Mouse (Mus musculus): ENCODE measurements at regions not wholly inside any gene's neighbourhood (a gene's known extent, or its start where the extent isn't known, plus 50 kb on each side); places are given as distances from the start of the nearest gene placed in this dataset.

GRCm38 (mm10) chr19:15827990-15828705, 119.0 kb downstream of the Psat1 start:
- Histone ChIP-seq H3K36me3 (replicated peaks; ENCODE audit: low read length) (no peaks in the 10 kb centered on the region), H3K4me3 (replicated peaks) (no peak overlapping the region), H3K27me3 (replicated peaks) (no peaks in the 10 kb centered on the region), H3K4me1 (0 out of 2 replicates have a peak, but pooled peaks cover 3% of the 10 kb centered on the region), H3K9me3 (no peaks in the 10 kb centered on the region)
- no peak for TF ChIP-seq FLI1 (IDR thresholded peaks at IDR 0.05; ENCODE audit: low read length)
- TF ChIP-seq GATA1 (IDR thresholded peaks at IDR 0.05; ENCODE audit: borderline replicate concordance, low read length), result no peak

DNA sequence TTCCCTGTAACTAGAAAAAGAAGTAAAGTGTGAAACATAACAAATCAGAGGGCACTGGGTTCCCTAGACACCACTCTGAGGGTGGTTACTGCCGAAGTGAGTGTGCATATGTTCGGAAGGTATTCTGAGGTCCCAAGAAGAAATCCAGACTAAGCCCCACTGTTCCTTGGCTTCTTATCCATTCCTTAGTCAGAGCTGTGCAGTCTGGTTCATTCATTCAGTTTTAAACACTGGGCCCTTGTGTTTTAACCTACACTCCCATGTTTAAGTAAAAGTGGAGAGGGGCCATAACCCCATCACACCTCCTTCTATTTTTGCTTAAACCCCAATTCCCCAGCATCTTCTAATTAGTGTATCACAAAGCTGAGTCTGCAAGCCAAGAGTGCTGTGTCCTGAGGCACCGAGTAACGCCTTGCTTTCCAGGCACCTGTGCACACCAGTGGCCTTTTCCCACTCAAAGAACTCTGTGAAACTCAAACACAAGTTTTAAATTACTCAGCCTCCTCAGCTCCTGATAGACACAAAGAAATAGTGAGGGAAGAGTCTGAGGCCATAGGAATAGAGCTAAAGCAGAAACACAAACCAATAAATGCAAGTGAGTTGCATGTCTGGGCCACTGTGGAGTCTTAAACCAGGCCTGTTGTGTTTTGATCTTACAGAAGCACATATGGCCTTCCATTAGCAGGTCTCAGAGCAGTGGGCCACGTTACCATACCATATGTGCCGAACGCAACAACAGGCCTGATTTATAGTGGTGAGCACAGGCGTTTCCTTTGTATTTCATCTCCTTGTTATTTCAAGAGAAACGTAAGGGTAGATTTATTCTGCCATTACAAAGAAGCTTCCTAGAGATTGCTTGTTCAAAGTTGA, 119.8 kb downstream of the Psat1 start:
- no peak for TF ChIP-seq GATA1 (IDR thresholded peaks at IDR 0.05; ENCODE audit: borderline replicate concordance, low read length)
- TF ChIP-seq FLI1 (IDR thresholded peaks at IDR 0.05; ENCODE audit: low read length), result no peak
- Histone ChIP-seq H3K4me3 (replicated peaks) (no peak overlapping the region), H3K27me3 (replicated peaks) (no peaks in the 10 kb centered on the region), H3K9me3 (no peaks in the 10 kb centered on the region), H3K36me3 (replicated peaks; ENCODE audit: low read length) (no peaks in the 10 kb centered on the region), H3K4me1 (0 out of 2 replicates have a peak, but pooled peaks cover 3% of the 10 kb centered on the region)

- TF ChIP-seq FLI1 (IDR thresholded peaks at IDR 0.05; ENCODE audit: low read length), result no peak
- TF ChIP-seq GATA1 (IDR thresholded peaks at IDR 0.05; ENCODE audit: borderline replicate concordance, low read length), result no peak
- Histone ChIP-seq H3K4me3 (replicated peaks) (no peak overlapping the region), H3K9me3 (no peaks in the 10 kb centered on the region), H3K4me1 (no peaks in the 10 kb centered on the region), H3K27me3 (replicated peaks) (no peaks in the 10 kb centered on the region), H3K36me3 (replicated peaks; ENCODE audit: low read length) (no peaks in the 10 kb centered on the region)
These were observed 123.3 kb downstream of the Psat1 start for GRCm38 (mm10) chr19:15823688-15824371.

DNA sequence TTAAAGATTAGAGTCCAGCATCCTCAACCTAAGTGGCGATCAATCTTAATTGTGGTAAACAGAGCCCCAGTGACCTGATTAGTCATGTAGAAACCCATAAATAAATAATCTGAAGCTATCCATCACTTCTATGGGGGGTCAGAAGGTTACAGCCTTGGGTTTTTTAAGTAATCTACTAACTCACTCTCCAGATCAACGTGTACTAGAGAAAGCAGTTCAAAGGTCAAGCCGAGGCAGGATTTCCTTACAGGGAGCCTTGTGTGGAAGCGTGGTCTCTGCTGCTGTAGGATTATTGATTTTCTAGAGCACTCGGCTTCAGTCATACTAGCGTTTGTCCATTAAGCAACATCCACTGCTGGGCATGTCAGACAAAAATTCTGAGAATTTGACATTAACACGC, 127.1 kb downstream of the Psat1 start:
- no peaks in the 10 kb centered on the region for H3K27me3 ChIP-seq (replicated peaks)
- H3K4me3 ChIP-seq (replicated peaks), result no peak overlapping the region
- TF ChIP-seq FLI1 (IDR thresholded peaks at IDR 0.05; ENCODE audit: low read length), result no peak
- no peak for TF ChIP-seq GATA1 (IDR thresholded peaks at IDR 0.05; ENCODE audit: borderline replicate concordance, low read length)
- H3K4me1 ChIP-seq, result no peaks in the 10 kb centered on the region
- H3K9me3 ChIP-seq, result no peaks in the 10 kb centered on the region
- no peaks in the 10 kb centered on the region for H3K36me3 ChIP-seq (replicated peaks; ENCODE audit: low read length)

GRCm38 (mm10) chr19:15815166-15815565, 132.0 kb downstream of the Psat1 start:
- no peaks in the 10 kb centered on the region for H3K4me1 ChIP-seq
- no peaks in the 10 kb centered on the region for H3K9me3 ChIP-seq
- H3K4me3 ChIP-seq (replicated peaks), result no peak overlapping the region
- no peaks in the 10 kb centered on the region for H3K27me3 ChIP-seq (replicated peaks)
- TF ChIP-seq GATA1 (IDR thresholded peaks at IDR 0.05; ENCODE audit: borderline replicate concordance, low read length) (no peak), FLI1 (IDR thresholded peaks at IDR 0.05; ENCODE audit: low read length) (no peak)
- H3K36me3 ChIP-seq (replicated peaks; ENCODE audit: low read length), result no peaks in the 10 kb centered on the region

GRCm38 (mm10) chr19:15809008-15809407, 138.1 kb downstream of the Psat1 start:
- Histone ChIP-seq H3K27me3 (replicated peaks) (peaks cover 11% of the 10 kb centered on the region), H3K4me1 (peaks cover 14% of the 10 kb centered on the region), H3K36me3 (replicated peaks; ENCODE audit: low read length) (no peaks in the 10 kb centered on the region), H3K4me3 (replicated peaks) (no peak overlapping the region), H3K9me3 (no peaks in the 10 kb centered on the region)
- TF ChIP-seq FLI1 (IDR thresholded peaks at IDR 0.05; ENCODE audit: low read length) (no peak), GATA1 (IDR thresholded peaks at IDR 0.05; ENCODE audit: borderline replicate concordance, low read length) (no peak)

DNA sequence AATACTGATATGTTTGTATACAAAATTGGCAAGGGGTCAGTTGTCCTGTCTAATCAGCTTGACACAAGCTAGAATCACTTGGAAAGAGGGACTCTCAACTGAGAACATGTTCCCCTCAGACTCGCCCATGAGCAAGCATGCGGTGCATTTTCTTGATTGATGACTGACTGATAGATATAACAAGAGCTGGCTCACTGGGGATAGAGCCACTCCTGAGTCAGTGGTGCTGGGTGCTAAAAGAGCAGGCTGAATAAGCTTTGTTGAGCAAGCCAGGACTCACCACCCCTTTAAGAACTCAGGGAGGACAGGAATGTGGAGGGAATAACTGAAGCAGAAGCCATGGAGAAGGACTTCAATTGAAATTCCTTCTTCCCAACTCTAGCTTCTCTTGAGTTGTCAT, 139.5 kb downstream of the Psat1 start:
- Histone ChIP-seq H3K4me1 (peaks cover 14% of the 10 kb centered on the region), H3K4me3 (replicated peaks) (no peak overlapping the region), H3K9me3 (no peaks in the 10 kb centered on the region), H3K36me3 (replicated peaks; ENCODE audit: low read length) (no peaks in the 10 kb centered on the region), H3K27me3 (replicated peaks) (peaks cover 12% of the 10 kb centered on the region)
- TF ChIP-seq FLI1 (IDR thresholded peaks at IDR 0.05; ENCODE audit: low read length) (no peak), GATA1 (IDR thresholded peaks at IDR 0.05; ENCODE audit: borderline replicate concordance, low read length) (no peak)

- Histone ChIP-seq H3K4me1 (peaks cover 20% of the 10 kb centered on the region), H3K4me3 (replicated peaks) (no peak overlapping the region), H3K27me3 (replicated peaks) (peaks cover 14% of the 10 kb centered on the region), H3K36me3 (replicated peaks; ENCODE audit: low read length) (no peaks in the 10 kb centered on the region), H3K9me3 (peaks cover 12% of the 10 kb centered on the region)
- TF ChIP-seq GATA1 (IDR thresholded peaks at IDR 0.05; ENCODE audit: borderline replicate concordance, low read length) (no peak), FLI1 (IDR thresholded peaks at IDR 0.05; ENCODE audit: low read length) (no peak)
These were observed 143.8 kb downstream of the Psat1 start for GRCm38 (mm10) chr19:15803131-15803889.

GRCm38 (mm10) chr19:15802641-15803040, 144.5 kb downstream of the Psat1 start:
- Histone ChIP-seq H3K36me3 (replicated peaks; ENCODE audit: low read length) (no peaks in the 10 kb centered on the region), H3K27me3 (replicated peaks) (peaks cover 14% of the 10 kb centered on the region), H3K4me1 (peaks cover 19% of the 10 kb centered on the region), H3K4me3 (replicated peaks) (no peak overlapping the region), H3K9me3 (peaks cover 14% of the 10 kb centered on the region)
- no peak for TF ChIP-seq GATA1 (IDR thresholded peaks at IDR 0.05; ENCODE audit: borderline replicate concordance, low read length)
- TF ChIP-seq FLI1 (IDR thresholded peaks at IDR 0.05; ENCODE audit: low read length), result no peak

Measured in megakaryocyte, embryonic 14.5 days (primary cell).